Mouse (Mus musculus) C2C12 (cell line): ENCODE measurements around the gene Slc25a54. TPM values are rescaled to one million over a fixed set of nuclear protein-coding genes. Genes with fewer than 3 reads are reported as not detected.
A peak's percentile ranks its signal among the peaks of the same experiment; 100 is the strongest.

Experiments
- H3K27me3 ChIP-seq: one replicate; pipeline ENCODE4 v1.6.1; 2011; ENCODE audit not compliant: control insufficient read depth, insufficient read depth, insufficient read length
- H3K36me3 ChIP-seq: one replicate; pipeline ENCODE4 v1.6.1; 2011; ENCODE audit not compliant: control insufficient read depth, insufficient read depth
- H3K4me3 ChIP-seq: one replicate; pipeline ENCODE4 v1.5.1; 2011; ENCODE audit warnings: mild to moderate bottlenecking, control low read depth; ENCODE audit not compliant: poor library complexity, insufficient read depth, severe bottlenecking
- H3K79me2 ChIP-seq: one replicate; pipeline ENCODE4 v1.6.1; 2011; ENCODE audit not compliant: control insufficient read depth, insufficient read depth
- H3K79me3 ChIP-seq: one replicate; pipeline ENCODE4 v1.6.1; 2011; ENCODE audit warnings: low read depth, control low read depth
- H3ac ChIP-seq: one replicate; pipeline ENCODE3; 2011; ENCODE audit warnings: low read depth; ENCODE audit not compliant: control insufficient read depth, insufficient read length
- CEBPB ChIP-seq: IDR thresholded peaks from one replicate; pipeline ENCODE4 v1.6.1; 2011; ENCODE audit warnings: low read depth, mild to moderate bottlenecking, control low read depth, moderate library complexity
- CTCF ChIP-seq: IDR thresholded peaks from one replicate; pipeline ENCODE4 v1.5.1; 2011; ENCODE audit not compliant: control insufficient read depth, insufficient read depth, insufficient read length
- FOSL1 ChIP-seq: IDR thresholded peaks from one replicate; pipeline ENCODE4 v1.8.0; 2011; ENCODE audit warnings: mild to moderate bottlenecking, low read length; ENCODE audit not compliant: poor library complexity, insufficient read depth, severe bottlenecking
- MAX ChIP-seq: IDR thresholded peaks from one replicate; pipeline ENCODE4 v1.6.1; 2011; ENCODE audit warnings: mild to moderate bottlenecking, control low read depth
- MYOD1 ChIP-seq: IDR thresholded peaks from one replicate; pipeline ENCODE4 v1.6.1; 2011; ENCODE audit warnings: low read depth; ENCODE audit not compliant: control insufficient read depth, insufficient read length
- MYOG ChIP-seq: IDR thresholded peaks from one replicate; pipeline ENCODE4 v1.6.1; 2011; ENCODE audit not compliant: control insufficient read depth, insufficient read length; ENCODE audit errors: extremely low read depth
- USF1 ChIP-seq: IDR thresholded peaks from one replicate; pipeline ENCODE4 v1.6.1; 2011; ENCODE audit warnings: low read depth, mild to moderate bottlenecking, control low read depth, moderate library complexity
- long read RNA-seq, 2 experiments: library from polyadenylated mRNA; unstranded; transcript quantifications; one replicate each; pipeline ENCODE4 v2.0.0; 2019 to 2020
- polyA plus RNA-seq: library from polyadenylated mRNA; unstranded; fragments of >200 nt; fragmentation: generic; extraction: Trizol; gene quantifications from one replicate; pipeline ENCODE4 v1.2.1, GENCODE M21; 2012; ENCODE audit warnings: missing spikeins

Gene Slc25a54
- not detected for polyA plus RNA-seq
- long read RNA-seq, experiment 1 = 0 reads
- long read RNA-seq, experiment 2 = 0 reads

DNA sequence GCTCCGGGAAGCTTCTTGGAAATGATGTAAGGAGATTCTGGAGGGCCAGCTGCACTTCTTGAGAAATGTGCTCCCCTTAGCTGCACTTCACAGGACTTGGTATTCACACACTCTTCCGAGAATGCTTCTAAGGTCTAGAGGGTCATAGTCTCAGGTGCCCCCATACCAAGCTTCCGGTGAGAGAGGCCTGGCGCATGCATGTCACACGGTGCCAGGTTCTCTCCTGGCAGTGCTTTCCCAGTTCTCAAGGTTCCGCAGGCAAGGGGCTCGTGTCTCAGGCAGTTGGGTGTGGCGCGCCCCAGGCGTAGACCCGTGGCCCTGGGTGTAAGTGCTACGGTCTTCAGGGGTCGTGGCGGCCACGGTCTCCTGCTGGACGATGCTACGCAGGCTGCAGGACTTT is at the start of gene Slc25a54:
Slc25a54 (plus strand) TSS at position 301 of the 400 bp plus-strand sequence.
- Histone ChIP-seq H3K4me3 (no peak within 1 kb of the TSS), H3ac (no peak within 1 kb of the TSS), H3K79me2 (no peaks in the 10 kb centered on the region), H3K36me3 (no peaks in the 10 kb centered on the region), H3K27me3 (no peaks in the 10 kb centered on the region), H3K79me3 (no peaks in the 10 kb centered on the region)
- TF ChIP-seq FOSL1 (no peak), CEBPB (no peak), MYOG (no peak), MYOD1 (no peak), MAX (no peak), CTCF (no peak), USF1 (no peak)

DNA sequence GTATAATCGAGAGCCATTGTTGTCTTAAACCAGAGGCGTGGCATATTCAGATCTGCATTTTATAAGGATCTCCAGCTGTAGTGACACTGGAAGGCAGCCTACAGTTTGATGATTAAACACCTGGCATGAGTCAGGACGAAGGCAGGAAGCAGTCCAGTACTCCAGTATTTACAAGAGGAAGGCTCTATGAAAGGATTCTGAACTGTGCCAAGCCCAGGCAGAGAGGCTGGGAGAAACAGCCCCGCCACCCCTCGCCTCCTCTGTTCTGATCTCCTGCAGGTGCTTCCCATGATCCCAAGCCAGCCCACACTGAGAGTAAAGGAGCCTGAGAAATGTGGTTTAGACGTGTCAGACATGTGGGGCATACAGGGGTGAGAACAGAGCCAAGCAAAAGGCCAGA is 49.5 kb upstream of the Slc25a54 start:
- Histone ChIP-seq H3K79me2 (peaks cover 11% of the 10 kb centered on the region), H3K27me3 (no peaks in the 10 kb centered on the region), H3K36me3 (no peaks in the 10 kb centered on the region), H3K79me3 (peaks cover 4% of the 10 kb centered on the region), H3ac (no peak overlapping the region), H3K4me3 (no peak overlapping the region)
- TF ChIP-seq CEBPB (no peak), MYOD1 (no peak), FOSL1 (no peak), MAX (no peak), CTCF (no peak), USF1 (no peak), MYOG (no peak)

DNA sequence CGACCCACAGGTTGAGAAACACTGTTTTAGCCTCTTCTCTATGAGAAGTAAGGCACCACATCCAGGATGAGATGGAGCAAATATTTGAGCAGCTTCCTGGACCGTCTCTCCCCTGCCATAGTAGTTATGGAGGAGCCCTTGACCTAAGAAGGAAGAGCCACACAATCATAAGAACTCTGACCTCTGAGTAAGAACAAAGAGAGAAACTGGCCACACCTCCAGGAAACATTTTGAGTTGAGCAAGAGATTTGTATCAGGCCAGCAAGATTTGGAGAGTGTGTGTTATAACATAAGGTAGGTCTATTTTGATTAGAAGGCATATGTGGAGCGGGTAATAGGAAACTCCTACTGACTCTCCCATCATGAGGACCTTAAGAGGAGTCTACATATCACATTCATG is 48.6 kb upstream of the Slc25a54 start:
- Histone ChIP-seq H3K79me3 (peaks cover 2% of the 10 kb centered on the region), H3ac (no peak overlapping the region), H3K36me3 (no peaks in the 10 kb centered on the region), H3K79me2 (peaks cover 4% of the 10 kb centered on the region), H3K27me3 (no peaks in the 10 kb centered on the region), H3K4me3 (no peak overlapping the region)
- TF ChIP-seq MAX = no peak

DNA sequence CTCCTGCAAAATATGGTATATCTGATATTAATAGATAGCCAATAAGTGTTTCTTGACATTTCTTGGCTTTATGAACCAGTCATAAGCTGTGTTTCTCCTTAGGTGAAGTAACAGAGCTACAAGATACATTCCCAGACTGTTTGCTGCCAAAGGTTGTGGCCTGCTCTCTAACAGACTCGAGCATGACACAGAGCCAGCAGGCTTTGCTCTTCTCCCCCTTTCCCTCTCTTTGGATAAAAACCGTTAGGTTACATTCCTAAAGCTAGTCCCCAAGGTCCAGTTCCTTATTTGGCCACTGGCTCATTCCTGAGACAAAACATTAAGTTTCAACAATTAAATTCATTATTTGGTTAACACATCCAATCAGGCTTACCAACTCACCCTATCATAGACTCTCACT is 48.0 kb upstream of the Slc25a54 start:
- H3K27me3 ChIP-seq = no peaks in the 10 kb centered on the region
- no peaks in the 10 kb centered on the region for H3K79me2 ChIP-seq
- H3K79me3 ChIP-seq = no peaks in the 10 kb centered on the region
- no peaks in the 10 kb centered on the region for H3K36me3 ChIP-seq
- H3K4me3 ChIP-seq = no peak overlapping the region
- no peak overlapping the region for H3ac ChIP-seq
- no peak for TF ChIP-seq MYOG
- TF ChIP-seq CTCF = no peak
- TF ChIP-seq FOSL1 = no peak
- no peak for TF ChIP-seq MYOD1
- TF ChIP-seq CEBPB = no peak
- TF ChIP-seq MAX = no peak
- TF ChIP-seq USF1 = no peak

DNA sequence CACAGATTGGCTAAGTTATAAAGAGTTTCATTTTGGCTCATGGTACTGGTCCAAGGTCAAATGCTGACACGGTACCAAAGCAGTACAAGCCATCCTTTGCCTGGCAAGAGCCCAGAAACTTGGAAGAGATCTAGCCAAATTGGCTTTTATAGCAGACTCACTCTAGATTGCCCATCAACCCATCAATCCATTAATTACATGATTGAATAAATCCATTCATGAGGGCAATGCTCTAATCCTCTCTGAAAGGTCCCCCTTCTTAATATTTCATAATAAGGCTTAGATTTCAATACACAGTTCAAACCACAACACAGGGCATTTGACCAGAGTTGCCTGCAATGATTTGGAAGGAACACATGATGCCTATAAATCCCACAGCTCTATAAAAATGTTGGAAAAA is 45.9 kb upstream of the Slc25a54 start:
- no peak for TF ChIP-seq USF1
- TF ChIP-seq MYOG = no peak
- no peak for TF ChIP-seq CEBPB
- TF ChIP-seq MYOD1 = no peak
- TF ChIP-seq MAX = no peak
- TF ChIP-seq CTCF = no peak
- TF ChIP-seq FOSL1 = no peak
- no peaks in the 10 kb centered on the region for H3K36me3 ChIP-seq
- H3K79me3 ChIP-seq = no peaks in the 10 kb centered on the region
- H3ac ChIP-seq = no peak overlapping the region
- no peaks in the 10 kb centered on the region for H3K27me3 ChIP-seq
- H3K4me3 ChIP-seq = no peak overlapping the region
- H3K79me2 ChIP-seq = no peaks in the 10 kb centered on the region

DNA sequence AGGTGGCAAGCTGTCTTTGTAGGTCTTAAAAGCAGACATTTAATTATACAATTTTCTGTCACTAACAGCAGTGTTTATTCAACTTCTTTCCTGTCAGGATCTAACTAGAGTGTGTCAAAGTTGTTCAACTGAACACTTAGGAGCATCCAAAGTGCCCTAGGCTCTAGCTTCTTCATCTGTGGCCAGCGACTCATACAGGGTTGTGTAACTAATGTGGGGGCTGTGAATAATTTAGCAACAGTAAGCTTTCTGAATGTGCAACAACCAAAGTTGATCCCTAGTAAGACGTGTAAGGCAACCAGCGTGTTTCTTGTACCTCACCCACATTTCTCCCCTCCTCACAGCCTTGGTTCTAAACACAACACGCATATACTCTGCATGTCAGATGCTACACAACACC is 39.4 kb upstream of the Slc25a54 start:
- Histone ChIP-seq H3K27me3 (no peaks in the 10 kb centered on the region), H3ac (no peak overlapping the region), H3K79me3 (no peaks in the 10 kb centered on the region), H3K4me3 (no peak overlapping the region), H3K79me2 (no peaks in the 10 kb centered on the region), H3K36me3 (no peaks in the 10 kb centered on the region)
- no peak for TF ChIP-seq MYOG
- TF ChIP-seq CEBPB = peak; percentile 51
- TF ChIP-seq CTCF = no peak
- TF ChIP-seq USF1 = no peak
- TF ChIP-seq FOSL1 = no peak
- no peak for TF ChIP-seq MAX
